Mouse (Mus musculus) hindbrain, embryonic 10.5 days (tissue): ENCODE data around the gene Ston1. TPM values are rescaled to one million over a fixed set of nuclear protein-coding genes. Genes with fewer than 3 reads are reported as not detected.
A peak's percentile ranks its signal among the peaks of the same experiment; 100 is the strongest.

Experiments used
- DNase-seq: peaks from one replicate; pipeline ENCODE4 v3.0.0-alpha.2; 2017; ENCODE audit warnings: low spot score
- H3K27ac ChIP-seq: fragments of 300-500 bp; sonication (generic); 2 replicates; pipeline ENCODE4 v1.5.1; 2016; ENCODE audit warnings: mild to moderate bottlenecking, moderate library complexity
- H3K27me3 ChIP-seq: fragments of 300-500 bp; sonication (generic); 2 replicates; pipeline ENCODE4 v1.6.1; 2016; ENCODE audit warnings: mild to moderate bottlenecking; ENCODE audit not compliant: poor library complexity, insufficient read depth, severe bottlenecking
- H3K36me3 ChIP-seq: fragments of 300-500 bp; sonication (generic); 2 replicates; pipeline ENCODE4 v1.6.1; 2016; ENCODE audit warnings: mild to moderate bottlenecking, moderate library complexity
- H3K4me1 ChIP-seq: fragments of 300-500 bp; sonication (generic); replicated peaks from 2 replicates; pipeline ENCODE4 v1.6.1; 2016; ENCODE audit warnings: mild to moderate bottlenecking
- H3K4me3 ChIP-seq: fragments of 300-500 bp; sonication (generic); 2 replicates; pipeline ENCODE4 v1.5.1; 2016; ENCODE audit warnings: mild to moderate bottlenecking, moderate library complexity
- H3K9me3 ChIP-seq: fragments of 300-500 bp; sonication (generic); 2 replicates; pipeline ENCODE4 v1.6.1; 2016; ENCODE audit warnings: mild to moderate bottlenecking, moderate library complexity
- WGBS: fragments of 180-500 bp; shearing (Covaris S2); methylation state at CpG from one replicate; pipeline ENCODE4 v1.1.7; 2016; 5-methylcytosine and 5-hydroxymethylcytosine counted together
- polyA plus RNA-seq: library from polyadenylated mRNA; unstranded; fragments of >200 nt; fragmentation: Nextera tagmentation; extraction: Ambion mirVana; gene quantifications from 2 replicates; pipeline ENCODE4 v1.2.1, GENCODE M21; 2016

Ston1 gene
- polyA plus RNA-seq, 1 experiment from 2014 or later: 1.4 TPM

DNA sequence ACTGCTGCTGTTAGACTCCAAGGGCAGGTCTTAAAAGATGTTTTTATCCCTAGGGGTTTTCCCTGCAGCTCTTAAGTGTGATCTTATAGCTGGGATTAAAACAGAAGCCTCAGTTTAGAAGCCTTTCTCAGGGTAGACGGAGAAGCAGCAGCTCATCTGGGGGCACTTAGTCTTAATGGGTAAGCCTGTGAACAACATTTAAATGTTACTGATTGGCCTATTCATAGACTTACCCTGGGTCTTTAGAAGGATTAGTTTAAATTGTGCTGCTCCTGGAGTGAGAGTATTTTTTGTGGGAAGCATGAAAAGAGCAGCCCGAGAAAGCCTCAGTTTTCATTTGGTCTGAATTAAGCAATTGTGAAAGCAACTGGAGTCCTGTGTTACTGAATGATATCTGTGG is 72.4 kb downstream of the Ston1 start:
- Histone ChIP-seq H3K27ac (no peak overlapping the region), H3K4me1 (peaks cover 5% of the 10 kb centered on the region; the same call in 1 of the 2 replicates), H3K27me3 (no peaks in the 10 kb centered on the region), H3K36me3 (no peaks in the 10 kb centered on the region), H3K4me3 (no peak overlapping the region), H3K9me3 (no peaks in the 10 kb centered on the region)
- 55% methylated on average over 2 of the region's 2 CpGs for WGBS
- no peak for DNase-seq

DNA sequence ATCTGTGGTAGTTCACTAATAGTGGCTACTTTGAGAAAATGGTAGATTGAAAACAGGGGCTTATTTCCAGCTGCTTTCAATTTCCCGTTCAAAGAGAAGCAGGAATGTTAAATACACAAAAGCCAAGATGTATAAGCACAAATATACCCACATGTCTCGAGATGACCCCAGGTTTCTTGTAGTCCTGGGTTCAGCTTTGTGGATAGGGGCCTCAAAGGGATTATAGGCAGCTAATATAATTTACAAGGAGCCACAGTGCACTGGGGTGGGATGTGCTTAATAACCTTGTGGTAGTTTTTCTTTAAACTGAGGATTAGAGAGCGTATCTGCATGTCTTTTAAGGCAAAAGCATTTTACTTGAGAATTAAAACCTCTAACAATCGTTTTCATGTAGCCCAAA is 73.3 kb downstream of the Ston1 start:
- Histone ChIP-seq H3K4me1 (peaks cover 5% of the 10 kb centered on the region; the same call in 1 of the 2 replicates), H3K36me3 (no peaks in the 10 kb centered on the region), H3K27me3 (no peaks in the 10 kb centered on the region), H3K9me3 (no peaks in the 10 kb centered on the region), H3K27ac (no peak overlapping the region), H3K4me3 (no peak overlapping the region)
- WGBS: 62% methylated on average over 4 of the region's 4 CpGs
- DNase-seq: no peak

DNA sequence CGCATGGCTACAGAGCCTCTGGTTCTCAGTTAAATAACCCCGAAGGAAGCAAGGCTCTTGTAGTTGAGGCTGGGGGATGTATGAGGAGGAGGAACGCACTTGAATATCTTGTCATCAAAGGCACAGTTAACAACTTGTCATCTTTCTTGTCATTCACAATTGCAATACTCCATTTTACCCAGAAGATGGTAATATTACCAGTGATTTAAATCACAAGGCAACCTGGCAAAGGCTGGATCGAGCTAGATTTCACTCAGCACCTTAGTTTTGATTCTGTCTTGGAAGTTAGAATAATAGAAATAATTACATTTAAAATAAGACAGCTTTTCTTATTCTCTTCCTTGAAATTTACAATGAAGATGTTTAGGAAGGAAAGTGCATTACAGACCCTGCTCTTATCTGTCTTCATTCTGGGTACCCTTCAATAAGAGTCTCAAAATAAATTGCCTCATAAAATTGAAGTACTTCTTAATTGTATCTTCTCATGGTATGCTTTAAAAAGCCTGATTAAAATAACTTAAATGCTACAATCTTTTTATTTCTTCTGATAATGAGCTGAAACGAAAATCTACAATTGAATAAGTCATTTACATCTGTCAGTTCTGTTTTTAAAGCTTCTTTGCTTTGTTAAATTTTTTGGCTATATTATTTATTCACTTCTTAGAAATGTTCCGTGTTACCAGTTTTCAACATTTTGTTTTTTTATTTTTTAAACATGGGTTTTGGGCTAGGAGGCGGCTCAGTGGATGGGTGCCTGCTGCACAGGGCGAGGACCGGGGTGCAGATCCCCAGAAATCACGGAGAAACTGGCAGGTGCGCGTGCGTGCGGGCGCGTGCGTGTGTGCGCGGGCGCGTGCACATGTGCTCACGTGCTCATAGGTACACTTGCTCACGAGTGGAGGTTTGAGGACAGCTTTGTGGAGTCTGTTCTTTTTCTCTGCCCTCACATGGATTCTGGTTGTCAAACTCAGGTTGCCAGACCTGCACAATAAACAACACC is 78.1 kb downstream of the Ston1 start:
- Histone ChIP-seq H3K9me3 (no peaks in the 10 kb centered on the region), H3K4me1 (no peaks in the 10 kb centered on the region), H3K27ac (no peak overlapping the region), H3K36me3 (no peaks in the 10 kb centered on the region), H3K27me3 (no peaks in the 10 kb centered on the region), H3K4me3 (no peak overlapping the region)
- no peak for DNase-seq
- WGBS: 93% methylated on average over 23 of the region's 23 CpGs

DNA sequence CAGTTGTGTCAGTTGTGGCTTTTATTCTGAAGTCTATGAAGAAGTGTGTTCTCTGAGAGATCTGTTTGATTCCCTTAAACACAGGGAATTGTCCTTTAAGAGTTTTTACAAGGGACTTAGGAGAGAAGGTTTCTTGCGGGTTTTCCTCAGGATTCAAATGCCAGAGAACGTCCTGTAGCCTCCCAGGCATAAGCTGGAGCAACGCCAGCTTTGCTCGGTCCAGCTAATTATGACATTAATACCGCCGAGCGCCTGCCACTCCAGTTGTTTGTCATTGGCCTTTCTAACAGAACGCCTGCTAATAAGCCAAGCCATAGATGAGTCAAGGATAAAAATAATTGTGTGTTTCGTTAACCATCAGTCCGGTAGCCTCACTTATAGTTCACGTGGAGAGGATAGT is 90.7 kb downstream of the Ston1 start:
- Histone ChIP-seq H3K27ac (no peak overlapping the region), H3K4me3 (no peak overlapping the region), H3K36me3 (no peaks in the 10 kb centered on the region), H3K27me3 (no peaks in the 10 kb centered on the region), H3K4me1 (no peaks in the 10 kb centered on the region), H3K9me3 (no peaks in the 10 kb centered on the region)
- no peak for DNase-seq
- WGBS: 87% methylated on average over 11 of the region's 11 CpGs

DNA sequence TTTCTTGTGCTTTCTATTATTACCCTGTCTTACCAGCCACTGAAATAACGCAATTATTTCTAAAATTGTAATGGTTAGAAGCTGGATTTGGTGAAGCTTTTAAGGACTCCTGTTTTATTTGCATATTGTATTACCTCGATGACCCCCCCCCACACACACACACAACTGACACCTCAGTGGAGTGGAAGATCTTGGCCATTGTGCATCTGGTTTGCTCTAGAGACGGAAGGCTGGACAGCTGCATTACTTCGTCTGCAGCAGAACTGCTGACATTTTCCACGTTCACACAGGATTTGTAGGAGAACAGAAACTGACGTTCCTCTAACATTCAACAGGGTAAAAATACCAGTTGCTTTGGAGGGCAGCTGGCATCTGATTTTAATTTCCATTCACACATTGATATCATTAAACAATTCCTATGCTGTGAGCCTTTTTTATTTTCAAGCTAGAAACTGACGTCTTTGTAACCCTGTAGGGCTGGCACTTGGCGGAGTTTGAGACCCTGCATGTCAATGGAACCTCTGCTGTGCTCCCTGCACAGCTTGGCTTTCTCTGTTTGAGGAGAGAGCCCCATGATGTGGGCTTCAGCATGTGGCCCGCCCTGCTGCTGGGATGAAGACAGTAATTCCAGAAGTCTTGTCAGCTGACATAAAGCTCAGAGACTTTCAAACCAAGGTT is 99.3 kb downstream of the Ston1 start:
- Histone ChIP-seq H3K36me3 (no peaks in the 10 kb centered on the region), H3K4me3 (no peak overlapping the region), H3K27ac (no peak overlapping the region), H3K4me1 (peaks cover 15% of the 10 kb centered on the region; the same call in 1 of the 2 replicates), H3K27me3 (no peaks in the 10 kb centered on the region), H3K9me3 (peaks cover 3% of the 10 kb centered on the region; the same call in 1 of the 2 replicates)
- WGBS: 56% methylated on average over 9 of the region's 9 CpGs
- DNase-seq: no peak

DNA sequence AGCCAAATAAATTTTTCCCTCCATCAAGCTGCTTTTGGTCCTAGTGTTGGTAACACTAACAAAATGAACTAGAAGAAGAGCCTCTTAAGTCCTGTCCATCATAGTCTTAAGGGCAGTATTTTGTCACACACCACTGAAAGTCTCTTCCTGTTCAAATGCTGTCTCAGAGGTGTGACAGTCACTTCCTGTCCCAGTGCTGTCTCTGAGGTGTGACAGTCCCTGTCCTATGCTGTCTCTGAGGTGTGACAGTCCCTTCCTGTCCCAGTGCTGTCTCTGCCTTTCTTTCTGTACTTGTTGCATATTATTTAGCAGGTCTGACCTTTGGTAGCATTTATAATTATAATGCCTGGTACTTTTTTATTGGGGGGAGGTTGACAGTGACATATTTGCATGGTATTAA is 103.4 kb downstream of the Ston1 start:
- DNase-seq: no peak
- H3K4me3 ChIP-seq: no peak overlapping the region
- H3K36me3 ChIP-seq: no peaks in the 10 kb centered on the region
- no peak overlapping the region for H3K27ac ChIP-seq
- H3K9me3 ChIP-seq: peaks cover 3% of the 10 kb centered on the region; the same call in 1 of the 2 replicates
- H3K27me3 ChIP-seq: no peaks in the 10 kb centered on the region
- H3K4me1 ChIP-seq: peaks cover 12% of the 10 kb centered on the region; the same call in 1 of the 2 replicates

DNA sequence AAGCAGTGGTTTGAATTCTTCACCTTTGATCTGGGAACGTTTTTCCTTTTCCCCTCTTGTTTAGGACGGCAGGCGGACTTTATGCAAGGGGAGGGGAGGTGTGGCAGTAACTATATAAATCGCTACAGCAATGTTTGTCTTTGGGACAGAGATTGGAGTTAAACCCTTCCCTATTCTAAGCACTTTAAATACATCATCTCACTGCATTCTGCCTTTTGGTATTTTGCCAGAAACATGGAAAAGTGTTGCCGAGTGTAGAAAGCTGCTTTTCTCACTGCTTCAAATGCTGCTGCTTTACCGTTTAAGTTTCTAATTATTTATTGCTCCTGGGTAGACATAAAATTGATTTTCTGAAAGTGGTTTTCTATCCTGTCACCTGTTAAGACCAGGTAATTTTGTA is 104.9 kb downstream of the Ston1 start:
- Histone ChIP-seq H3K27me3 (no peaks in the 10 kb centered on the region), H3K4me1 (peaks cover 15% of the 10 kb centered on the region), H3K36me3 (no peaks in the 10 kb centered on the region), H3K4me3 (no peak overlapping the region), H3K9me3 (peaks cover 3% of the 10 kb centered on the region; the same call in 1 of the 2 replicates), H3K27ac (no peak overlapping the region)
- DNase-seq: no peak
- 54% methylated on average over 6 of the region's 6 CpGs for WGBS

DNA sequence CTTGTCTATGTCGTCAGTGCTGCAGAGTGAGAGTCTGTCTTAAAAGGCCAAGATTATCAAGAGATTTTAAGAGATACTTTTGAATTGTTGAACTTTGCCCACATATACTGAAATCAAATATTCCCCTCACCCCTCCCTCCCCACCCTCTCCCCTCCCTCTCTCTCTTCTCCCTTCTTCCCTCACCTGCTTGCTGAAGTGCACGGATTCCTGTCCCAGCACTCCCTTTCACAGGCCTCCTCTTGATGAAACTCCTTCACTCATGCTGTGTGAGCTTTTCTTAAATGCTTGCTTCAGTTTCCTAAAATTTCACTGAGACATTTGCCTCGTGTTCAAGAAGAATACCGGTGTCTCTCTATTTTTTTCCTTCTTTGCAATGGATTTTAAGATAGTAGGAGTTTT is 105.6 kb downstream of the Ston1 start:
- 42% methylated on average over 4 of the region's 4 CpGs for WGBS
- no peak for DNase-seq
- peaks cover 3% of the 10 kb centered on the region; the same call in 1 of the 2 replicates for H3K9me3 ChIP-seq
- H3K36me3 ChIP-seq: no peaks in the 10 kb centered on the region
- peaks cover 11% of the 10 kb centered on the region for H3K4me1 ChIP-seq
- no peak overlapping the region for H3K27ac ChIP-seq
- no peaks in the 10 kb centered on the region for H3K27me3 ChIP-seq
- H3K4me3 ChIP-seq: no peak overlapping the region

DNA sequence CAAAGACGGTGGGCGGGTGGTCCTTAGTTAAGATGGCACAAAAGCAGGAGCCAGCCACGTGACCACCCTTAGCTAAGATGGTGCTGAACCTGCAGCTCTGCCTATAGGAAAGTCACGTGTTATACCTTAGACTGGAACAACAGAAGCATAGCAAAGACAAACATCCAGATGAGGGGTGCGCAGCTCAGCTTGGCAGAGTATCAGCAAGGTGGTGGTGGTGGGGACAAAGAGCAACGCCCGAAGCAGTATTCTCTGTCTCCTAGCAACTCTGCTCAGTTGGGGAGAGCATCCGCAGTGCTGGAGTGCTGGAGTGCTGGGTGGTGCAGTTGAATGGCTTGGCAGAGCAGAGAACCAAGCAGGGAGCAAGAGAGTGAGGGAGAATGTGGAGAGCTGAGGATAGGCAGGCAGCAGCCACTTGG is 108.8 kb downstream of the Ston1 start:
- peak overlapping the region; percentile 56; the same call in 1 of the 2 replicates for H3K27ac ChIP-seq
- peak; percentile 20 for DNase-seq
- WGBS: 26% methylated on average over 8 of the region's 8 CpGs

More for the DNA sequence above, 108.8 kb downstream of the Ston1 start:
- Histone ChIP-seq H3K9me3 (no peaks in the 10 kb centered on the region), H3K27me3 (no peaks in the 10 kb centered on the region), H3K4me3 (no peak overlapping the region), H3K4me1 (peaks cover 11% of the 10 kb centered on the region), H3K36me3 (no peaks in the 10 kb centered on the region)

Other genes starting within 250 kb of the Ston1 start
- 10.3 and 14.9 TPM in 2 replicates for gene Foxn2, start 157.0 kb upstream of the Ston1 start, polyA plus RNA-seq
- 18.3 and 18.9 TPM in 2 replicates for gene Ppp1r21, start 67.6 kb upstream of the Ston1 start, polyA plus RNA-seq
- 0.10 and 0.43 TPM in 2 replicates for gene Gtf2a1l, start 71.0 kb downstream of the Ston1 start, polyA plus RNA-seq
- 0.26 and 0.55 TPM in 2 replicates for gene Lhcgr, start 194.3 kb downstream of the Ston1 start, polyA plus RNA-seq